ENCODE assay signal across 9 mouse cellular contexts in genomic region chr5:87142865-87143456, GRCm38 (mm10). TPM values are rescaled to one million over a fixed set of nuclear protein-coding genes. Genes with fewer than 3 reads are reported as not detected.
A peak's percentile ranks its signal among the peaks of the same experiment; 100 is the strongest.
DNase-seq lines count a peak whose midpoint lies in the region; ATAC-seq and TF ChIP-seq lines count a peak whose summit lies in the region.
"Had no signal": no experiment of that assay in that cellular context is flagged by ENCODE, and none has a peak within 500 bp of the region (broad histone marks: within the 10 kb centered on the region; RNA-seq: fewer than 3 reads in every experiment).

No protein-coding gene starts in this region.

- H3K4me2 ChIP-seq in stomach, embryonic 15.5 days, result no peak overlapping the region

- peak; percentile 3 to 13 for DNase-seq in heart, adult 18-20 months
- no peak for DNase-seq in heart, postnatal 25 days (ENCODE audit: low spot score)
- DNase-seq in brain, embryonic 14.5 days (ENCODE audit: low read depth), result peak; percentile 36
- DNase-seq in frontal cortex, postnatal 36 days (ENCODE audit: low spot score in 2 of 2), result peak; percentile 12 to 37
- DNase-seq in kidney, postnatal 4 days, result peak; percentile 6 to 19
- DNase-seq in lung, postnatal 25 days (ENCODE audit: low spot score), result peak; percentile 18
- no peak for DNase-seq in thymus, adult 2 months

- TF ChIP-seq POLR2A in brain, embryonic 14.5 days (IDR thresholded peaks at IDR 0.05; ENCODE audit: borderline replicate concordance, extremely low read depth, insufficient read depth, insufficient read length, poor library complexity, severe bottlenecking), result no peak
- no peak for TF ChIP-seq POLR2A in thymus, adult 2 months (IDR thresholded peaks at IDR 0.05; ENCODE audit: control insufficient read depth, extremely low read depth, insufficient read depth, low read length, poor library complexity)

- no peak overlapping the region for H3K9ac ChIP-seq in stomach, embryonic 15.5 days

- no peaks in the 10 kb centered on the region for H3K27me3 ChIP-seq in stomach, embryonic 15.5 days (replicated peaks)
- no peaks in the 10 kb centered on the region for H3K27me3 ChIP-seq in thymus, adult 2 months (ENCODE audit: control insufficient read depth, insufficient read depth, low read length)

- no peak overlapping the region for H3K4me3 ChIP-seq in stomach, embryonic 15.5 days (replicated peaks)
- H3K4me3 ChIP-seq in thymus, adult 2 months (ENCODE audit: control insufficient read depth, insufficient read depth, low read length), result no peak overlapping the region

- H3K36me3 ChIP-seq in stomach, embryonic 15.5 days, result no peaks in the 10 kb centered on the region
- H3K36me3 ChIP-seq in thymus, adult 2 months (ENCODE audit: control insufficient read depth, insufficient read depth, low read length), result no peaks in the 10 kb centered on the region
- H3K36me3 ChIP-seq: G1E had no signal

- ATAC-seq in stomach, embryonic 15.5 days (ENCODE audit: insufficient read depth, low FRiP score, low read depth), result peak; percentile 71; the same call in 1 of the 2 replicates

- intact Hi-C loops in heart, postnatal 25 days (cut with DNase I), result loop anchor here (10.0 kb wide), 1 partner anchor 288 kb away; no protein-coding TSS in a partner anchor

- peak; percentile 54; the same call in 1 of the 2 replicates for TF ChIP-seq CTCF in brain, embryonic 14.5 days (IDR thresholded peaks at IDR 0.05; ENCODE audit: borderline replicate concordance, extremely low read depth, insufficient read depth, insufficient read length)
- no peak for TF ChIP-seq CTCF in thymus, adult 2 months (IDR thresholded peaks at IDR 0.05; ENCODE audit: borderline replicate concordance, control insufficient read depth, extremely low read depth, insufficient read depth, low read length, poor library complexity)

- no peaks in the 10 kb centered on the region for H3K9me3 ChIP-seq in stomach, embryonic 15.5 days
- H3K9me3 ChIP-seq: G1E had no signal

- H3K27ac ChIP-seq in stomach, embryonic 15.5 days, result no peak overlapping the region
- no peak overlapping the region for H3K27ac ChIP-seq in thymus, adult 2 months (ENCODE audit: control insufficient read depth, insufficient read depth, low read length)

- 32% methylated on average over 3 of the region's 3 CpGs for WGBS in stomach, embryonic 15.5 days
- WGBS in thymus, adult 2 months, result 40% methylated on average over 3 of the region's 3 CpGs

- no peaks in the 10 kb centered on the region for H3K4me1 ChIP-seq in stomach, embryonic 15.5 days
- no peaks in the 10 kb centered on the region for H3K4me1 ChIP-seq in thymus, adult 2 months (replicated peaks; ENCODE audit: control insufficient read depth, insufficient read depth, low read length)

RNA-seq across cellular contexts. Expression of gene Ugt2b5, which starts 2.8 kb away (rescaled TPM):
- not detected for total RNA-seq in heart, adult 18-20 months (2021)
- total RNA-seq in heart, postnatal 25 days (2021), result not detected
- polyA plus RNA-seq in brain, embryonic 14.5 days (2012; rRNA removed), result not detected in 2 replicates
- polyA plus RNA-seq in stomach, embryonic 15.5 days (2015; fragmentation: Nextera tagmentation; extraction: Ambion mirVana), result 8.6 and 11.1 TPM in 2 replicates
- 0.20 TPM in 1 of 2 replicates, not detected in the other for polyA plus RNA-seq in thymus, adult 2 months (2012; rRNA removed)
- total RNA-seq: G1E had no signal
- polyA plus RNA-seq: G1E had no signal

RNA-seq across cellular contexts. Expression of gene Ugt2b36, which starts 50.6 kb away (rescaled TPM):
- not detected for total RNA-seq in heart, adult 18-20 months (2021)
- not detected for total RNA-seq in heart, postnatal 25 days (2021)
- not detected in 2 replicates for polyA plus RNA-seq in brain, embryonic 14.5 days (2012; rRNA removed)
- 3.6 and 4.5 TPM in 2 replicates for polyA plus RNA-seq in stomach, embryonic 15.5 days (2015; fragmentation: Nextera tagmentation; extraction: Ambion mirVana)
- polyA plus RNA-seq in thymus, adult 2 months (2012; rRNA removed), result 0.28 TPM in 1 of 2 replicates, not detected in the other
- polyA plus RNA-seq: G1E had no signal

Comparison
In these comparisons a context has a peak if more than half of its experiments do, and no peak if none do; other contexts are left out.
1. DNase-seq: peak in heart, adult 18-20 months (2 of 2), brain, embryonic 14.5 days (single experiment), frontal cortex, postnatal 36 days (2 of 2), kidney, postnatal 4 days (2 of 2) and lung, postnatal 25 days (single experiment); none in heart, postnatal 25 days (single experiment) and thymus, adult 2 months (single experiment).